Mouse (Mus musculus): ENCODE measurements around the gene Insl5. TPM values are rescaled to one million over a fixed set of nuclear protein-coding genes. Genes with fewer than 3 reads are reported as not detected.

Gene Insl5
- total RNA-seq, 2 experiments from 2014 or later, result 1.3 to 1.4 TPM

- DNase-seq (ENCODE audit: low spot score in 2 of 2), result no peak
- intact Hi-C loops (cut with DNase I), result no loop called here
Observed at GRCm38 (mm10) chr4:102991685-102992084, 35.0 kb downstream of the Insl5 start.

GRCm38 (mm10) chr4:102990595-102991340 lies 35.9 kb downstream of the Insl5 start:
- DNase-seq (ENCODE audit: low spot score in 2 of 2), result no peak
- intact Hi-C loops (cut with DNase I), result no loop called here

- DNase-seq (ENCODE audit: low spot score in 2 of 2), result no peak
- intact Hi-C loops (cut with DNase I), result no loop called here
Observed at GRCm38 (mm10) chr4:102990016-102990415, 36.6 kb downstream of the Insl5 start.

GRCm38 (mm10) chr4:102989391-102989790 lies 37.3 kb downstream of the Insl5 start:
- intact Hi-C loops (cut with DNase I), result loop anchor here (5.0 kb wide), 1 partner anchor 358 kb away; no protein-coding TSS in a partner anchor
- no peak for DNase-seq (ENCODE audit: low spot score in 2 of 2)

GRCm38 (mm10) chr4:102988526-102988925 lies 38.1 kb downstream of the Insl5 start:
- intact Hi-C loops (cut with DNase I), result loop anchor here (5.0 kb wide), 1 partner anchor 359 kb away; no protein-coding TSS in a partner anchor
- DNase-seq (ENCODE audit: low spot score in 2 of 2), result no peak

- no peak for DNase-seq (ENCODE audit: low spot score in 2 of 2)
- intact Hi-C loops (cut with DNase I), result loop anchor here (1.0 to 5.0 kb wide), 2 partner anchors 159 to 360 kb away; no protein-coding TSS in a partner anchor
Observed at GRCm38 (mm10) chr4:102987756-102988155, 38.9 kb downstream of the Insl5 start.

GRCm38 (mm10) chr4:102987325-102987724 lies 39.3 kb downstream of the Insl5 start:
- intact Hi-C loops (cut with DNase I), result loop anchor here (1.0 to 5.0 kb wide), 2 partner anchors 159 to 360 kb away; no protein-coding TSS in a partner anchor
- DNase-seq (ENCODE audit: low spot score in 2 of 2), result no peak

- intact Hi-C loops (cut with DNase I), result loop anchor here (1.0 to 5.0 kb wide), 2 partner anchors 159 to 360 kb away; no protein-coding TSS in a partner anchor
- peak; percentile 59 to 76 for DNase-seq (ENCODE audit: low spot score in 2 of 2)
Observed at GRCm38 (mm10) chr4:102986917-102987316, 39.7 kb downstream of the Insl5 start.

- intact Hi-C loops (cut with DNase I), result loop anchor here (5.0 kb wide), 1 partner anchor 361 kb away; no protein-coding TSS in a partner anchor
- DNase-seq (ENCODE audit: low spot score in 2 of 2), result no peak
Observed at GRCm38 (mm10) chr4:102986173-102986572, 40.5 kb downstream of the Insl5 start.

- no peak for DNase-seq (ENCODE audit: low spot score in 2 of 2)
- intact Hi-C loops (cut with DNase I), result no loop called here
Observed at GRCm38 (mm10) chr4:102981709-102982108, 44.9 kb downstream of the Insl5 start.

- no peak for DNase-seq (ENCODE audit: low spot score in 2 of 2)
- intact Hi-C loops (cut with DNase I), result no loop called here
Observed at GRCm38 (mm10) chr4:102979385-102979784, 47.3 kb downstream of the Insl5 start.

GRCm38 (mm10) chr4:102978440-102978839 lies 48.2 kb downstream of the Insl5 start, which contains the start of gene Tctex1d1:
Gene Tctex1d1 (plus strand): TSS chr4:102978606.
- intact Hi-C loops (cut with DNase I), result no loop called here
- peak in 1 of 2 experiments; percentile 19 for DNase-seq (ENCODE audit: low spot score in 2 of 2)

GRCm38 (mm10) chr4:102977778-102978321 lies 48.8 kb downstream of the Insl5 start:
- DNase-seq (ENCODE audit: low spot score in 2 of 2), result no peak
- intact Hi-C loops (cut with DNase I), result no loop called here

- intact Hi-C loops (cut with DNase I), result no loop called here
- DNase-seq (ENCODE audit: low spot score in 2 of 2), result no peak
Observed at GRCm38 (mm10) chr4:102976290-102977275, 50.1 kb downstream of the Insl5 start.

- DNase-seq (ENCODE audit: low spot score in 2 of 2), result no peak
- intact Hi-C loops (cut with DNase I), result no loop called here
Observed at GRCm38 (mm10) chr4:102974172-102974571, 52.5 kb downstream of the Insl5 start.

- intact Hi-C loops (cut with DNase I), result no loop called here
- no peak for DNase-seq (ENCODE audit: low spot score in 2 of 2)
Observed at GRCm38 (mm10) chr4:102972071-102972470, 54.6 kb downstream of the Insl5 start.

- intact Hi-C loops (cut with DNase I), result no loop called here
- DNase-seq (ENCODE audit: low spot score in 2 of 2), result no peak
Observed at GRCm38 (mm10) chr4:102971159-102971558, 55.5 kb downstream of the Insl5 start.

GRCm38 (mm10) chr4:102969599-102969998 lies 57.0 kb downstream of the Insl5 start:
- intact Hi-C loops (cut with DNase I), result no loop called here
- DNase-seq (ENCODE audit: low spot score in 2 of 2), result no peak
